Mouse (Mus musculus): ENCODE data around the gene Brd2.
A peak's percentile ranks its signal among the peaks of the same experiment; 100 is the strongest.

Brd2 gene

DNA sequence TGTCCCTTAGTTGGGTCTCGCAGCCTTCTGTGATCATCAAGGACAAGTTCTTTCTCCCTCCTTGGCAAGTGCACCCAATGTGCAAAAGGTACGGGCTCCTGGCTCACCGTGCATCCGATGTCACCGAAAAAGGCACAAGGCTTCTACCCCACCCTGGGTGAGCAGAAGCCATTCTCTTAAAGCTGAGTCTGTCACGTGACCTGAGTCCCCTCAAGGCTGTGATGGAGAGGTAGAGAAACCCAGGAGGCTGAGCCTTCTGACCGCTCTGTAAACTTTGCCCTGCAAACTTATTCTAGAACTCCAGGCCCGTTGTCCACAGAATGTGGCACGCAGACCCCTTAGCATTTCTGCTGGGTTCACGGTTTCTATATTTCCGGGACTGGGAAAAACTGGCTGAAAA is 43.4 kb downstream of the Brd2 start:
- no peak for DNase-seq

DNA sequence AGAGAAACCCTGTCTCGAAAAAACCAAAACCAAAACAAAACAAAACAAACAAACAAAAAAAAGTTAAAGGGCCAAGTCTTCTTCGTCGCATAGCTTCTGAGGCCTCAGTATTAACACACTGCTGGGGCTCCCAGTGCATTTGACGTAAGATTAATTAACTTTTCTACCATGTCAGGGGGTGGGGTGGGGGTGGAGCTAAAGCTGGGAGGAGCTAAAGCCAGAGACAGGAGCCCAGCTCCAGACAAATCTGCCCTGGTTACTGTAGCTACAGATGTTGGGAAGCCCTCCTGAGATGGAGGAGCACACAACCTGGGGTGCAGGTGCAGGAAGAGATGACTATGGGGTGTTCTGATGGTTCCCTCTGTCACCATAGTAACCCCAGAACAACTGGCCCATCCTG is 44.3 kb downstream of the Brd2 start:
- no peak for DNase-seq

DNA sequence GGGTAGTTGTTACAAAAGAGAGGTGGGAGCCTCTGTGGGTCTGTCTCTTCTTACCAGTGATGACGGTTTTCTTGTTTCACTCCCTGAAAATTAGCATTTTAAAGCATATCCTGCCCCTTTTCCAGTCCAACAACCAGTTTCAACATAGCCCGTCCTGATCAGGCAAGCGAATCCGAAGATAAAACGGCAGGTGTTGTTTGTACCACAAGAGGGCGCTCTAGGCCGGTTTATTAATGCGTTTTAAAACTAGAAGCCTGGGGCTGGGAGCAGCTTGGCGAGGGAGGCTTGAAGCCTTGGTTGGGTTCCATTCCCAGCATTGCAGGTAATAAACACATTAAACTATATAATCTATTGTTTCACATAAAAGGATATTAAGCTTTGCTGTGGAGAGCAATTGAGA is 44.9 kb downstream of the Brd2 start:
- DNase-seq, result peak; percentile 79

DNA sequence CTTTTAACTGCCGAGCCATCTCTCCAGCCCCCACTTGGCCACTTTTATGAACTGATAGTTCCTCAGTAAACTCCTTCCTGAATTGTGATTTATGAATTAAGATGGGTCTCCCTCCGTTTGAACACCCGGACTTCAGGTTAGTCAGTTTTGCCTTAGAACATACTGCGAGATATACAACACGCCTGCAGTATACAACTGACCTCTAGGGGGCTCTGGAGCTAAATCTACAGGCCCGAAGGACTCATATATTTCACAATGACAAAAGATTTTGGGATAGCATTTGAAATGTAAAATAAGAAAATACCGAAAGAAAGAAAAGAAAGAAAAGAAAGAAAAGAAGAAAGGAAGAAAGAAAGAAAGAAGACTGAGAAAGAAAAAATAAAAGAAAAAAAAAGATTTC is 47.2 kb downstream of the Brd2 start:
- DNase-seq, result peak; percentile 86

DNA sequence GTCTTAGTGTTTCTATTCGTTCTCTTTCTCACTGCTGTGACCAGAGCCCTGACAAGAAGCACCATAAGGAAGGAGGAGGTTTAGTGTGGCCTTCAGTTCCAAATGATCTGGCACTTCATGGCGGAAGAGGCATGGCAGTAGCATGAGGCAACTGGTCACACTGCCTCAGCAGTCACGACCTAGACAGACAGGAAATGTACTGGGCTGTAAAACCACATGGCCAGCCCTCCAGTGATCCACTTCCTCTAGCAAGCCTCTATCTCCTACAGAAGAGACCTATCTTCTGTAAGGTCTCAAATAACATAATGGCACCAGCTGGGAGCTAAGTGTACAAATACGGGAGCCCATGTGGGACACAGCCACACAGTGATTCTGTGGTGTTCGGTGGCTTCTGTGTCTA is 50.3 kb downstream of the Brd2 start:
- DNase-seq, result no peak

DNA sequence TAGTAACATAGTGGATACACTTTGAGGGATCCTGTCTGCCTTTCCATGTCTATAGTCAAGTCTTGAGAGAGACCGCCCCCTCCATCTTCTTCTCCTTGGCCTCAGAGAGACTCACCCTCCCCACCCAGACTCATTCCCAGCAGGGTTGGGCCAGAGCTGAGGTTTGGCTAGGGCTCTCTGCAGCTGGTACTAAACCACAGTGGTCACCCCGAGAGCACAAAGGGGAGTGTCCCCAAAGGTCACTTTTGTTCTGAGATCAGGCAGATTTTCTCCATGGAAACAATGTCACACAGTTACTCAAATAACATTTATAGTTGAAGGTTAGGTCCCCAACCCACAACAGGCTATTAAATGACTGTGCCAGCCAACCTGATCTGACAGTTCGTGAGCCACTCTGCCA is 53.6 kb downstream of the Brd2 start:
- no peak for DNase-seq

Data from right cerebral cortex, postnatal 4 days (tissue).